In genomic region chr14:102138936-102139335, GRCm38 (mm10) we compare ENCODE assay signal across 26 mouse cellular contexts.
"Had no signal": no experiment of that assay in that cellular context is flagged by ENCODE, and none has a peak within 500 bp of the region (broad histone marks: within the 10 kb centered on the region; RNA-seq: fewer than 3 reads in every experiment).

No protein-coding gene starts in this region.

- H3K9ac ChIP-seq: limb, embryonic 13.5 days; liver, embryonic 12.5 days; liver, embryonic 15.5 days; lung, embryonic 15.5 days; midbrain, embryonic 13.5 days; stomach, embryonic 15.5 days had no signal

- H3K27ac ChIP-seq: kidney, postnatal 0 days; limb, embryonic 10.5 days; limb, embryonic 13.5 days; liver, embryonic 12.5 days; liver, embryonic 15.5 days; lung, embryonic 15.5 days; midbrain, embryonic 10.5 days; midbrain, embryonic 13.5 days; stomach, embryonic 15.5 days had no signal

- DNase-seq: kidney, adult 18-20 months; kidney, adult 9 months; kidney, postnatal 25 days; liver; lung, adult 18-20 months; lung, postnatal 10 days; lung, postnatal 36 days; right cerebral cortex, postnatal 14 days; right cerebral cortex, postnatal 4 days; spleen, adult 18-20 months; thymus, adult 18-20 months; thymus, postnatal 14 days; thymus, postnatal 4 days had no signal

- H3K27me3 ChIP-seq: limb, embryonic 13.5 days; liver, embryonic 12.5 days; liver, embryonic 15.5 days; lung, embryonic 15.5 days; megakaryocyte, embryonic 14.5 days; midbrain, embryonic 13.5 days; stomach, embryonic 15.5 days had no signal

- H3K4me2 ChIP-seq: limb, embryonic 13.5 days; liver, embryonic 12.5 days; liver, embryonic 15.5 days; lung, embryonic 15.5 days; midbrain, embryonic 13.5 days; stomach, embryonic 15.5 days had no signal

- H3K4me1 ChIP-seq: limb, embryonic 10.5 days; limb, embryonic 13.5 days; liver, embryonic 12.5 days; liver, embryonic 15.5 days; lung, embryonic 15.5 days; megakaryocyte, embryonic 14.5 days; midbrain, embryonic 10.5 days; midbrain, embryonic 13.5 days; stomach, embryonic 15.5 days had no signal

- H3K4me3 ChIP-seq: limb, embryonic 10.5 days; limb, embryonic 13.5 days; liver, embryonic 12.5 days; liver, embryonic 15.5 days; lung, embryonic 15.5 days; megakaryocyte, embryonic 14.5 days; midbrain, embryonic 10.5 days; midbrain, embryonic 13.5 days; stomach, embryonic 15.5 days had no signal

- ATAC-seq: inflammation-experienced regulatory T-cells, adult 6 months; intestine, embryonic 16.5 days; liver, embryonic 12.5 days; midbrain, embryonic 13.5 days; midbrain, embryonic 16.5 days had no signal

- H3K9me3 ChIP-seq: limb, embryonic 10.5 days; limb, embryonic 13.5 days; liver, embryonic 12.5 days; liver, embryonic 15.5 days; lung, embryonic 15.5 days; megakaryocyte, embryonic 14.5 days; midbrain, embryonic 10.5 days; midbrain, embryonic 13.5 days; stomach, embryonic 15.5 days had no signal

- H3K36me3 ChIP-seq: limb, embryonic 10.5 days; limb, embryonic 13.5 days; liver, embryonic 12.5 days; liver, embryonic 15.5 days; lung, embryonic 15.5 days; midbrain, embryonic 10.5 days; midbrain, embryonic 13.5 days; stomach, embryonic 15.5 days had no signal
